Mouse (Mus musculus) adipose tissue, adult 10 weeks (tissue): ENCODE measurements around the gene Gm21304. TPM values are rescaled to one million over a fixed set of nuclear protein-coding genes. Genes with fewer than 3 reads are reported as not detected.

Experiments used
- polyA plus RNA-seq: library from polyadenylated mRNA; stranded (reverse); fragments of 350-450 nt; fragmentation: Illumina TruSeq; extraction: RNeasy Lipid Tissue Mini Kit (QIAGEN cat#74804); gene quantifications from one replicate; pipeline ENCODE4 v1.2.3, GENCODE M21; 2014; ENCODE audit warnings: low read depth, low replicate concordance

The Gm21304 gene
- polyA plus RNA-seq, result not detected

DNA sequence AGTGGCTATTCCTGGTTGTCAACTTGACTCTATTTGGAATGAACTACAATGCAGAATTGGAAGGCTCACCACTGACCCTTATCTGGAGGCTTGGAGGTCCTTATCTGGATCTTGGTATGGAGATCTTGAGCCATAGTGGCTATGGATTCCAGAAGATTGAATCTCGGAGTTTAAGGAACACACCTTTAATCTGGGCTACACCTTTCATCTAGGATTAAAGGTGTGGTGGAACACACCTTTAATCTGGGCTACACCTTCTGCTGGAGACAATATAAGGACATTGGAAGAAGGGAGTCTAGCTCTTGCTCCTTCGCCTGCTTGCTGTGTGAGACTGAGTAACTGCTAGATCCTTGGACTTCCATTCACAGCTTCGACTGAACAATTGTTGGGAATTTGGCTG lies at the start of gene Gm21304:
TSS of gene Gm21304 (plus strand) at position 301 of the 400 bp plus-strand sequence.

DNA sequence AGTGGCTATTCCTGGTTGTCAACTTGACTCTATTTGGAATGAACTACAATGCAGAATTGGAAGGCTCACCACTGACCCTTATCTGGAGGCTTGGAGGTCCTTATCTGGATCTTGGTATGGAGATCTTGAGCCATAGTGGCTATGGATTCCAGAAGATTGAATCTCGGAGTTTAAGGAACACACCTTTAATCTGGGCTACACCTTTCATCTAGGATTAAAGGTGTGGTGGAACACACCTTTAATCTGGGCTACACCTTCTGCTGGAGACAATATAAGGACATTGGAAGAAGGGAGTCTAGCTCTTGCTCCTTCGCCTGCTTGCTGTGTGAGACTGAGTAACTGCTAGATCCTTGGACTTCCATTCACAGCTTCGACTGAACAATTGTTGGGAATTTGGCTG lies 25.6 kb upstream of the Gm21304 start, which contains the start of gene Gm21293:
TSS of gene Gm21293 (plus strand) at position 301 of the 400 bp plus-strand sequence.

GRCm38 (mm10) chr10:104151197-104151596 lies 17.1 kb upstream of the Gm21304 start, which contains the start of gene Gm6763:
Gene Gm6763 (plus strand): TSS chr10:104151497.

GRCm38 (mm10) chr10:104159706-104160105 lies 8.6 kb upstream of the Gm21304 start, which contains the start of gene Gm8764:
Gene Gm8764 (plus strand): TSS chr10:104160006.

DNA sequence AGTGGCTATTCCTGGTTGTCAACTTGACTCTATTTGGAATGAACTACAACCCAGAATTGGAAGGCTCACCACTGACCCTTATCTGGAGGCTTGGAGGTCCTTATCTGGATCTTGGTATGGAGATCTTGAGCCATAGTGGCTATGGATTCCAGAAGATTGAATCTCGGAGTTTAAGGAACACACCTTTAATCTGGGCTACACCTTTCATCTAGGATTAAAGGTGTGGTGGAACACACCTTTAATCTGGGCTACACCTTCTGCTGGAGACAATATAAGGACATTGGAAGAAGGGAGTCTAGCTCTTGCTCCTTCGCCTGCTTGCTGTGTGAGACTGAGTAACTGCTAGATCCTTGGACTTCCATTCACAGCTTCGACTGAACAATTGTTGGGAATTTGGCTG lies 8.4 kb downstream of the Gm21304 start, which contains the start of gene Gm21312:
TSS of gene Gm21312 (plus strand) at position 301 of the 400 bp plus-strand sequence.

GRCm38 (mm10) chr10:104185233-104185632 lies 16.9 kb downstream of the Gm21304 start, which contains the start of gene Gm20765:
Gene Gm20765 (plus strand): TSS chr10:104185533.

DNA sequence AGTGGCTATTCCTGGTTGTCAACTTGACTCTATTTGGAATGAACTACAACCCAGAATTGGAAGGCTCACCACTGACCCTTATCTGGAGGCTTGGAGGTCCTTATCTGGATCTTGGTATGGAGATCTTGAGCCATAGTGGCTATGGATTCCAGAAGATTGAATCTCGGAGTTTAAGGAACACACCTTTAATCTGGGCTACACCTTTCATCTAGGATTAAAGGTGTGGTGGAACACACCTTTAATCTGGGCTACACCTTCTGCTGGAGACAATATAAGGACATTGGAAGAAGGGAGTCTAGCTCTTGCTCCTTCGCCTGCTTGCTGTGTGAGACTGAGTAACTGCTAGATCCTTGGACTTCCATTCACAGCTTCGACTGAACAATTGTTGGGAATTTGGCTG lies 25.4 kb downstream of the Gm21304 start, which contains the start of gene Gm4340:
TSS of gene Gm4340 (plus strand) at position 301 of the 400 bp plus-strand sequence.

Other genes starting within 250 kb of the Gm21304 start
- gene Gm21293, start 25.5 kb upstream of the Gm21304 start, polyA plus RNA-seq, result not detected
- gene Gm6763, start 17.0 kb upstream of the Gm21304 start, polyA plus RNA-seq, result not detected
- not detected for gene Gm8764, start 8.5 kb upstream of the Gm21304 start, polyA plus RNA-seq
- not detected for gene Gm21312, start 8.5 kb downstream of the Gm21304 start, polyA plus RNA-seq
- gene Gm20765, start 17.0 kb downstream of the Gm21304 start, polyA plus RNA-seq, result not detected
- gene Gm4340, start 25.5 kb downstream of the Gm21304 start, polyA plus RNA-seq, result not detected